Mouse (Mus musculus): Measurements from ENCODE around the gene Fastk. TPM values are rescaled to one million over a fixed set of nuclear protein-coding genes. Genes with fewer than 3 reads are reported as not detected.

Gene Fastk
- polyA plus RNA-seq, 1 experiment from 2014 or later, result 158 TPM

- 66% methylated on average over 7 of the region's 7 CpGs for WGBS (ENCODE audit: insufficient replicate concordance)
- H3K36me3 ChIP-seq (ENCODE audit: control insufficient read depth, insufficient read depth, low read length), result no peaks in the 10 kb centered on the region
- H3K9me3 ChIP-seq (replicated peaks; ENCODE audit: control insufficient read depth, low read length), result no peaks in the 10 kb centered on the region
- peak overlapping the region; percentile 48; the same call in 1 of the 2 replicates for H3K9ac ChIP-seq (ENCODE audit: low read depth, low read length)
- peak overlapping the region; percentile 74 for H3K27ac ChIP-seq (ENCODE audit: low read depth, low read length)
- ATAC-seq (replicated peaks; ENCODE audit: insufficient number of reproducible peaks, low FRiP score, low TSS enrichment), result no peak
- no peaks in the 10 kb centered on the region for H3K27me3 ChIP-seq (ENCODE audit: control insufficient read depth, insufficient read depth, low read length)
- no peak overlapping the region for H3K4me3 ChIP-seq (ENCODE audit: low read depth, low read length)
- peak overlapping the region; percentile 38 for H3K4me2 ChIP-seq
- H3K4me1 ChIP-seq (ENCODE audit: control insufficient read depth, insufficient read depth, low read length), result peaks cover 36% of the 10 kb centered on the region
These were observed 10.5 kb upstream of the Fastk start for GRCm38 (mm10) chr5:24455613-24456012.

DNA sequence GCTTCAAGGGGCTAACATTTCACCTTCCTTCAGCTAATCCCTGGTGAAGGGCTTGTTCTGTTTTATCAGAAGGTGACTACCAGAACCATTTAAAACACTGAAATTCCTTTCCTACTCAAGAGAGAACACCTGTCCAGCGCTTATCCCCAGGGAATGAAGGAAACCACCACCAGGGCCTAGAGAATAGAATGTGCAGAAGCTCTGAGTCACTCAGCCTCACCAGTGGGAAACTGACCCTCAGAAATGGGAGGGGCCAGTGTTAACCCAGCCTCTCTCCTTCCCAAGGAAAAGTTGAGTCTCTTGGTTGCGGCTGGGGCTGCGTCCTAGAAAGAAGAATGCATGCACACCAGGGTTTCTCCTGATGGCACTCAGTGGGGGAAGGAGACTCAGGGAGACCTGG, 10.0 kb upstream of the Fastk start:
- no peak for ATAC-seq (replicated peaks; ENCODE audit: insufficient number of reproducible peaks, low FRiP score, low TSS enrichment)
- peaks cover 36% of the 10 kb centered on the region for H3K4me1 ChIP-seq (ENCODE audit: control insufficient read depth, insufficient read depth, low read length)
- 56% methylated on average over 3 of the region's 3 CpGs for WGBS (ENCODE audit: insufficient replicate concordance)

DNA sequence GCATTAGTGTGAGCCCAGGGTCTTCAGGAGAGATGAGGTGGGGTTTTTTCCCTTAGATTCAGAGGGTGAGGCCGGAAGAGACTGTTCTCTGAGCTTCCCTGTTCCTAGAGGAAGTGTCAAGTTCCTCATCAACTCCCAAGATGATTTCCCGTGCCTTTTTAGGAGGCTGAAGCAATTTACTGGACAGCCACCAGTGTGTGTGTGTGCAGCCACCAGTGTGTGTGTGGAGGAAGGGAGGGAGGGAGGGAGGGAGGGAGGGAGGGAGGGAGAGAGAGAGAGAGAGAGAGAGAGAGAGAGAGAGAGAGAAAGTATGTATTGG, 8.9 kb upstream of the Fastk start:
- peak overlapping the region; percentile 86; the same call in 1 of the 2 replicates for H3K4me3 ChIP-seq (ENCODE audit: low read depth, low read length)
- H3K9ac ChIP-seq (ENCODE audit: low read depth, low read length), result no peak overlapping the region
- no peaks in the 10 kb centered on the region for H3K36me3 ChIP-seq (ENCODE audit: control insufficient read depth, insufficient read depth, low read length)
- H3K4me2 ChIP-seq, result peak overlapping the region; percentile 79
- H3K27ac ChIP-seq (ENCODE audit: low read depth, low read length), result no peak overlapping the region
- no peaks in the 10 kb centered on the region for H3K27me3 ChIP-seq (ENCODE audit: control insufficient read depth, insufficient read depth, low read length)
- H3K4me1 ChIP-seq (ENCODE audit: control insufficient read depth, insufficient read depth, low read length), result peaks cover 36% of the 10 kb centered on the region
- WGBS (ENCODE audit: insufficient replicate concordance), result 34% methylated on average over 2 of the region's 2 CpGs
- no peak for ATAC-seq (replicated peaks; ENCODE audit: insufficient number of reproducible peaks, low FRiP score, low TSS enrichment)
- H3K9me3 ChIP-seq (replicated peaks; ENCODE audit: control insufficient read depth, low read length), result no peaks in the 10 kb centered on the region

More for the DNA sequence above, 10.0 kb upstream of the Fastk start:
- Histone ChIP-seq H3K4me3 (ENCODE audit: low read depth, low read length) (no peak overlapping the region), H3K4me2 (peak overlapping the region; percentile 38), H3K27ac (ENCODE audit: low read depth, low read length) (peak overlapping the region; percentile 74), H3K9ac (ENCODE audit: low read depth, low read length) (peak overlapping the region; percentile 48), H3K27me3 (ENCODE audit: control insufficient read depth, insufficient read depth, low read length) (no peaks in the 10 kb centered on the region), H3K36me3 (ENCODE audit: control insufficient read depth, insufficient read depth, low read length) (no peaks in the 10 kb centered on the region), H3K9me3 (replicated peaks; ENCODE audit: control insufficient read depth, low read length) (no peaks in the 10 kb centered on the region)

DNA sequence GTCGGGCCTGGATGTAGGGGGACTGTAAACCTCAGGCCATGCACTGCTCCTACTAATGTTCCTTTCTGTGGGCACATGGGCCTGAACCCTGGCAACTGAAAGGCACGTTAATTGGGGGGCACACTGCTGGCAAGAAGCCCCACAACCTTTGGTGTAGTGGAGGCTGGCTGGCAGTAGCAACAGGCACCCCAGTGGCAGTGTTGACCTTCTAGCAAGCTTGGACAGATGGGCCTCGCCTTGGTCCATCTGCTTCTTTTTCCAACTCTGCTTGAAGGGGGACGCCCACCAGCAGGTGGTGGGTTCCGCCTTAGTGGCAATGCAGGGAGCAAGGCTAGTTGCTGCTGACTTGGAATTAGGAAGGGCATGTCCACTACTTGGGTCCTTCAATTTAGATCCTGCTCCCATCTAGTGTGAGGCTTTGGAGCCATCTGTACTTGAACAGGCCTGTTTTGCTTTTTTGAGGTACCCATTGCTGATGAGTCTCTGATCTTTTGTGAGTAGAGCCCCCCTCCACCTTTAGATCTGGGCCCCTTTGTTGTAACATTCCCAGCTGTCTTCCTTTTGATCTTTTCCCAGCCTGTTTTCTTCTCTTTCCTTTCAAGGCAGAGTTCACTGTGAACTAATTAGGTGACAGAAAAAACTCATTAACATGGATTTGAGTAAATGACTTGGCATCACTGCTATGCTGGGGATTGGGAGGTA, 8.3 kb upstream of the Fastk start:
- Histone ChIP-seq H3K4me1 (ENCODE audit: control insufficient read depth, insufficient read depth, low read length) (peaks cover 36% of the 10 kb centered on the region), H3K9me3 (replicated peaks; ENCODE audit: control insufficient read depth, low read length) (no peaks in the 10 kb centered on the region), H3K4me2 (peak overlapping the region; percentile 79), H3K4me3 (ENCODE audit: low read depth, low read length) (peak overlapping the region; percentile 86), H3K9ac (ENCODE audit: low read depth, low read length) (peak overlapping the region; percentile 88), H3K36me3 (ENCODE audit: control insufficient read depth, insufficient read depth, low read length) (no peaks in the 10 kb centered on the region), H3K27ac (ENCODE audit: low read depth, low read length) (peak overlapping the region; percentile 89; the same call in 1 of the 2 replicates), H3K27me3 (ENCODE audit: control insufficient read depth, insufficient read depth, low read length) (no peaks in the 10 kb centered on the region)
- 23% methylated on average over 5 of the region's 5 CpGs for WGBS (ENCODE audit: insufficient replicate concordance)
- no peak for ATAC-seq (replicated peaks; ENCODE audit: insufficient number of reproducible peaks, low FRiP score, low TSS enrichment)

DNA sequence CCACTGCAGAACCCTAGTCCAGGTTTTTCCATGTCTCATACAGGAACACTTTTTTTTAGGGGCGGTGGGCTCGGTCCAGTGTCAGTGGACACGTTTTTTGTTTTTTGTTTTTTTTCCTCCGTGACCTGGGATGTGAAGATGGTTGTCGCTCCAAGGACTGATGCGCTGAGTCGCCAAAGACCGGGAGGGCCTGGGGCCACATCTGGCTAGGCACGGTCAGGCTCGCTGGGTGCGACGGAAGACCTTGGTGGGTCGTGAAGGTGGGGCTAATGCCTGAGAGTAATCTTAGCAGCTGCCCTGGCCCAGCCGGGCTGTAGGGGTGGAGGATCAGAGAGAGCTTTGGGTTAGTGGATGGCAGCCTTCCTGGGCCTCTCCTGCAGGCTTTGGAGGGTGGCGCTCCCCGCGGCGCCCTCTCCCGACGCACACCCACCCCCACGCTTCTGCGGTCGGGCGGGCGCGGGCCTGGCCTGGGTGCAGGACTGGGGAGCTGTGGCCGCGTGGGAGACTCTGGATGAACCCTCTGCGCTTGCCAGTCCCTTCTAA, 7.7 kb upstream of the Fastk start:
- WGBS (ENCODE audit: insufficient replicate concordance), result under 1% methylated on average over 29 of the region's 29 CpGs
- H3K9me3 ChIP-seq (replicated peaks; ENCODE audit: control insufficient read depth, low read length), result no peaks in the 10 kb centered on the region
- H3K9ac ChIP-seq (ENCODE audit: low read depth, low read length), result peak overlapping the region; percentile 88
- H3K4me3 ChIP-seq (ENCODE audit: low read depth, low read length), result peak overlapping the region; percentile 86
- H3K4me2 ChIP-seq, result peak overlapping the region; percentile 79
- H3K27me3 ChIP-seq (ENCODE audit: control insufficient read depth, insufficient read depth, low read length), result no peaks in the 10 kb centered on the region
- peak overlapping the region; percentile 89 for H3K27ac ChIP-seq (ENCODE audit: low read depth, low read length)
- ATAC-seq (replicated peaks; ENCODE audit: insufficient number of reproducible peaks, low FRiP score, low TSS enrichment), result 0 out of 2 replicates have a peak, but pooled peaks have one; percentile 5
- peaks cover 41% of the 10 kb centered on the region for H3K4me1 ChIP-seq (ENCODE audit: control insufficient read depth, insufficient read depth, low read length)
- H3K36me3 ChIP-seq (ENCODE audit: control insufficient read depth, insufficient read depth, low read length), result no peaks in the 10 kb centered on the region

DNA sequence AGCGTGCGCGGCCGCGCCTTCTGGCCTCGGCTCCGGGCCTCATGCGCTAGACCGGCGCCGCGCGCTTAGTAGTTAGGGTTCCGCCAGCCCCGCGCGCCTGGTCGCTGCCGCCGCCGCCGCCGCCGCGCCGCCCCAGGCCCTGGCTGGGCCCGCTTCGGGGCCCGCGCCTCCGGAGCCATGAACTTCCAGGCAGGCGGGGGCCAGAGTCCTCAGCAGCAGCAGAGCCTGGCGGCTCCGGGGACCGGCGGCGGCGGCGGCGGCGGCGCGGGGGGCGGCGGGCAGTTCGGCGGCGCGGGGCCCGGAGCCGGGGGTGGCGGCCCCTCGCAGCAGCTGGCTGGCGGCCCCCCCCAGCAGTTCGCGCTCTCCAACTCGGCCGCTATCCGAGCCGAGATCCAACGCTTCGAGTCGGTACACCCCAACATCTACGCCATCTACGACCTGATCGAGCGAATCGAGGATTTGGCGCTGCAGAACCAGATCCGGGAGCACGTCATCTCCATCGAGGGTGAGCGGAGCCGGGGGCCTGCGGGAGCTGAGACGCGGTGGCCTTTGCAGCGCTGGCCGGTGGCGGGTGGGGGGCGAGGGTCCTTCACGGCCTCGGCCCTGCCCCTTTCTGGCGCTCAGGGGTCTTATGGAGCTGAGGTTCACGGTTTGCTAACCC, 7.1 kb upstream of the Fastk start, which contains the start of gene Agap3:
TSS of gene Agap3 (plus strand) at position 148 of the 661 bp plus-strand sequence.
- Histone ChIP-seq H3K9me3 (replicated peaks; ENCODE audit: control insufficient read depth, low read length) (no peaks in the 10 kb centered on the region), H3K27ac (ENCODE audit: low read depth, low read length) (peak within 1 kb of the TSS; percentile 89), H3K36me3 (ENCODE audit: control insufficient read depth, insufficient read depth, low read length) (no peaks in the 10 kb centered on the region), H3K4me3 (ENCODE audit: low read depth, low read length) (peak within 1 kb of the TSS; percentile 86), H3K9ac (ENCODE audit: low read depth, low read length) (peak within 1 kb of the TSS; percentile 88), H3K4me2 (peak within 1 kb of the TSS; percentile 79), H3K27me3 (ENCODE audit: control insufficient read depth, insufficient read depth, low read length) (no peaks in the 10 kb centered on the region), H3K4me1 (ENCODE audit: control insufficient read depth, insufficient read depth, low read length) (peaks cover 44% of the 10 kb centered on the region)
- WGBS (ENCODE audit: insufficient replicate concordance), result 0% methylated on average over 67 of the region's 85 CpGs
- no peak; the same call in 1 of the 2 replicates for ATAC-seq (replicated peaks; ENCODE audit: insufficient number of reproducible peaks, low FRiP score, low TSS enrichment)

- H3K9ac ChIP-seq (ENCODE audit: low read depth, low read length), result peak overlapping the region; percentile 88
- no peaks in the 10 kb centered on the region for H3K36me3 ChIP-seq (ENCODE audit: control insufficient read depth, insufficient read depth, low read length)
- H3K4me2 ChIP-seq, result peak overlapping the region; percentile 79
- peak overlapping the region; percentile 86 for H3K4me3 ChIP-seq (ENCODE audit: low read depth, low read length)
- 1% methylated on average over 42 of the region's 66 CpGs for WGBS (ENCODE audit: insufficient replicate concordance)
- peak overlapping the region; percentile 89 for H3K27ac ChIP-seq (ENCODE audit: low read depth, low read length)
- no peaks in the 10 kb centered on the region for H3K27me3 ChIP-seq (ENCODE audit: control insufficient read depth, insufficient read depth, low read length)
- ATAC-seq (replicated peaks; ENCODE audit: insufficient number of reproducible peaks, low FRiP score, low TSS enrichment), result peak; percentile 76
- peaks cover 44% of the 10 kb centered on the region for H3K4me1 ChIP-seq (ENCODE audit: control insufficient read depth, insufficient read depth, low read length)
- no peaks in the 10 kb centered on the region for H3K9me3 ChIP-seq (replicated peaks; ENCODE audit: control insufficient read depth, low read length)
These were observed 6.4 kb upstream of the Fastk start for GRCm38 (mm10) chr5:24451264-24452029.

GRCm38 (mm10) chr5:24447624-24448298, 2.7 kb upstream of the Fastk start, which contains the start of gene Tmub1:
TSS of gene Tmub1 (minus strand) at chr5:24447854.
- Histone ChIP-seq H3K4me3 (ENCODE audit: low read depth, low read length) (peak within 1 kb of the TSS; percentile 68), H3K4me2 (peak within 1 kb of the TSS; percentile 83), H3K36me3 (ENCODE audit: control insufficient read depth, insufficient read depth, low read length) (0 out of 2 replicates have a peak, but pooled peaks cover 2% of the 10 kb centered on the region), H3K27me3 (ENCODE audit: control insufficient read depth, insufficient read depth, low read length) (no peaks in the 10 kb centered on the region), H3K27ac (ENCODE audit: low read depth, low read length) (peak within 1 kb of the TSS; percentile 72), H3K4me1 (ENCODE audit: control insufficient read depth, insufficient read depth, low read length) (peaks cover 27% of the 10 kb centered on the region), H3K9ac (ENCODE audit: low read depth, low read length) (peak within 1 kb of the TSS; percentile 74), H3K9me3 (replicated peaks; ENCODE audit: control insufficient read depth, low read length) (no peaks in the 10 kb centered on the region)
- peak; percentile 64 for ATAC-seq (replicated peaks; ENCODE audit: insufficient number of reproducible peaks, low FRiP score, low TSS enrichment)
- WGBS (ENCODE audit: insufficient replicate concordance), result 3% methylated on average over 34 of the region's 34 CpGs

Data from heart, embryonic 11.5 days (tissue).